Mouse (Mus musculus) bone marrow, adult 2 months (tissue): ENCODE measurements around the gene Olfr930. TPM values are rescaled to one million over a fixed set of nuclear protein-coding genes. Genes with fewer than 3 reads are reported as not detected.

Experiments used
- H3K27ac ChIP-seq: fragments of 200-500 bp; 2 replicates; pipeline ENCODE4 v1.5.1; 2012; ENCODE audit warnings: low read depth, mild to moderate bottlenecking, control low read depth, inconsistent platforms, low read length; ENCODE audit not compliant: control insufficient read depth, poor library complexity, insufficient read depth
- H3K4me1 ChIP-seq: fragments of 200-500 bp; 2 replicates; pipeline ENCODE4 v1.6.1; 2011; ENCODE audit warnings: low read length; ENCODE audit not compliant: control insufficient read depth, insufficient read depth
- H3K4me3 ChIP-seq: fragments of 200-500 bp; replicated peaks from 2 replicates; pipeline ENCODE3; 2011; ENCODE audit warnings: mild to moderate bottlenecking, low read depth, low read length, control low read depth; ENCODE audit not compliant: control insufficient read depth
- CTCF ChIP-seq: fragments of 200-500 bp; IDR thresholded peaks from 2 replicates; pipeline ENCODE4 v1.5.1; 2011; ENCODE audit warnings: low read length, control low read depth; ENCODE audit not compliant: control insufficient read depth, insufficient read depth
- POLR2A ChIP-seq: fragments of 200-500 bp; IDR thresholded peaks from 2 replicates; pipeline ENCODE4 v1.6.1; 2011; ENCODE audit warnings: low read depth, mild to moderate bottlenecking, control low read depth, low read length, borderline replicate concordance; ENCODE audit not compliant: control insufficient read depth
- WGBS: fragments of 180-500 bp; shearing (Covaris S2); methylation state at CpG from one replicate; pipeline ENCODE4 v1.1.7; 2018; 5-methylcytosine and 5-hydroxymethylcytosine counted together
- polyA plus RNA-seq: library from polyadenylated mRNA; stranded (reverse); fragments of >200 nt; gene quantifications from 2 replicates; pipeline ENCODE4 v1.2.4, GENCODE M21; 2011; ENCODE audit warnings: low replicate concordance; ENCODE audit not compliant: missing spikeins, insufficient read depth, insufficient read length

The Olfr930 gene
- not detected in 2 replicates for polyA plus RNA-seq

DNA sequence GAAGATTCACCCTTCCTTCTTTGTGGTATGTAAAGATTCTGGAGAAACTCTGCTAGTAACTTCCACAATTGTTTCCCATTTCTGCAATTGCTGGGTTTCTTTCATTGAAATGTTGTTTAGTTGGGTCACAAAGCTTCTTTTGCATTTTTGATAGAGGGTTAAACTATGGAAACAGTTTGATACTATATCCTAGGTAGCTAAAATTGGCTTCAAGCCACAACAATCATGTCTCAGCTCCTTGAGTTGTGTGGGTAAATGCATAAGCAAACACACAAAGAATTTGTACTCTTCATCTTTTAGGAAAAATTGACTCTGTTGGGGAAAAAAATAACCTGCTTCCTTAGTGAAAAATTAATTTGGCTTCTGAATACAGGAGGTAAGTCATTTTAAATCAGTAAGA is at the start of gene Olfr930:
Gene Olfr930, plus strand, starts transcription at position 301 of the 400 bp plus-strand sequence.
- H3K4me1 ChIP-seq = no peaks in the 10 kb centered on the region
- H3K4me3 ChIP-seq = no peak within 1 kb of the TSS
- TF ChIP-seq CTCF = no peak
- TF ChIP-seq POLR2A = no peak
- no peak within 1 kb of the TSS for H3K27ac ChIP-seq

DNA sequence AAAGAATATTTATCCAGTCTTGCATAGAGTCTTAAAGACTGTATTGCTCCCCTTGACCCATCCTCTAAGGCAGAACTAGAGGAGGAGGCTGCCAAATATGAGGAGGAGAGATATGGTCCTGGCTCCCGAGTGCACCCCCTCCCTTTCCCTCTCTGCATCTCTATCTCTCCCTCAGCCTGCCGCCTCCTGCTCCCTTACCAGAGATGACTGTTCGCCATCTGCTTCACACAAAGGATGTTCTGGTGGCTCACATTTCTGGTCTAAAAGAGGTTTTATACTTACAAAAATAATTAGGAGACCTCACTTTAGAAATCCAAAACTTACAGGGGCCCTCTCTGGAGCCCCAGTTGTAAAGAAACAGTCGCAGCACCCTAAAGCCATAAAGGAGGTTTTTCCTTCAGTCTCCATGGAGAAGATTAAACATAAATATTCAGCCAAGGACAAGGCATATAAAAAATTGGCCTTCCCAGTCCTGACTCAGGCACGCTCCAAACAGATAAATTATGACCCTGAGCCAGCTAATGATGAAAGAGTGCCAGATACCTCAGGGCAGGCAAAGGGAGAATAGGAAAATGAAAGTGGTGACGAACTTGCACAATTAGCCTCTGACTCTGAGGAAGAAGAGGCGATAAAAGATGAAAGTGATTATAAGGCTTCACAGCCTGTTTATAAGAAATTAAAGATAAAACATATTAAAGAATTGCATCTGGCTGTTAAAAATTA is 24.0 kb downstream of the Olfr930 start:
- H3K4me1 ChIP-seq = no peaks in the 10 kb centered on the region
- WGBS = 67% methylated on average over 7 of the region's 7 CpGs
- TF ChIP-seq CTCF = no peak
- no peak for TF ChIP-seq POLR2A
- no peak overlapping the region for H3K27ac ChIP-seq
- no peak overlapping the region for H3K4me3 ChIP-seq

DNA sequence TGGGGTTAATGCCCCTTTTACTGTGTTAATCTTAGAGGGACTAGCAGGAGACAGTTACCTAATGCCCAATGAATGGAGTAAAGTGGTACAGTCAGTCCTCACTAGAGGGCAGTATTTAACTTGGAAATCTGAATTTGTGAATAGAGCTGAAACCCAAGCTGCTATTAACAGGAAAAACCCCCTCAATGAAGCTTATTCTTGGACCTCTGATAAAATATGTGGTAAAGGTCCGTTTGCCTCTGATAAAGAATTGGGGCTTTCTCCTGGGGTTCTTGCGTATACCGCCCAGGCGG is 24.5 kb downstream of the Olfr930 start:
- 76% methylated on average over 4 of the region's 4 CpGs for WGBS
- H3K27ac ChIP-seq = no peak overlapping the region
- TF ChIP-seq CTCF (no peak), POLR2A (no peak)
- no peak overlapping the region for H3K4me3 ChIP-seq
- H3K4me1 ChIP-seq = no peaks in the 10 kb centered on the region

DNA sequence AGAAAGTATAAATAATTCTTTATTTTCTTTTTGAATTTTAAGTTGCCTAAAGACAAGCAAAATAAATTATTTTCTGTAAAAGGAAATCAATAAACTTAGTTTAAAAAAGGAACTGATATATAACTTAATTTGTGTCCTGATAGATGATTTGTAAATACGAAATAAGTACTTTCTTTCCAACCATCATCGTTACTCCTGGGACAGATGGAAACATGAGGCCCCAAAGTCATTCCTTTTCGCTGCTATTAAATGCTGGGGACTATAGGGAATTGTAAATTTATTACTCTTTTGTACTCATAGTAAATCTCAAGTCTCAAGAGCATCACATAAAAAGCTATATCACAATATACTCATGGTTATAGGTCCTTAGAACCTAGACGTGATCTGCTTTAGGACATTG is 42.4 kb downstream of the Olfr930 start, which contains the start of gene Olfr933:
Gene Olfr933, plus strand, starts transcription at position 301 of the 400 bp plus-strand sequence.
- H3K4me3 ChIP-seq = no peak within 1 kb of the TSS
- 72% methylated on average over 4 of the region's 4 CpGs for WGBS
- H3K27ac ChIP-seq = no peak within 1 kb of the TSS
- TF ChIP-seq POLR2A = no peak
- no peak for TF ChIP-seq CTCF
- no peaks in the 10 kb centered on the region for H3K4me1 ChIP-seq

Other genes starting within 250 kb of the Olfr930 start
- not detected in 2 replicates for gene Olfr919, start 226.1 kb upstream of the Olfr930 start, polyA plus RNA-seq
- gene Vwa5a, start 211.5 kb upstream of the Olfr930 start, polyA plus RNA-seq = 6.4 and 8.9 TPM in 2 replicates
- gene Olfr920, start 177.5 kb upstream of the Olfr930 start, polyA plus RNA-seq = not detected in 2 replicates
- not detected in 2 replicates for gene Olfr921, start 156.7 kb upstream of the Olfr930 start, polyA plus RNA-seq
- not detected in 2 replicates for gene Olfr922, start 115.2 kb upstream of the Olfr930 start, polyA plus RNA-seq
- gene Olfr923, start 103.3 kb upstream of the Olfr930 start, polyA plus RNA-seq = not detected in 2 replicates
- gene Olfr924, start 85.4 kb upstream of the Olfr930 start, polyA plus RNA-seq = not detected in 2 replicates
- not detected in 2 replicates for gene Olfr26, start 74.7 kb upstream of the Olfr930 start, polyA plus RNA-seq
- gene Olfr926, start 52.7 kb upstream of the Olfr930 start, polyA plus RNA-seq = not detected in 2 replicates
- not detected in 2 replicates for gene Olfr933, start 42.5 kb downstream of the Olfr930 start, polyA plus RNA-seq
- gene Olfr934, start 58.5 kb downstream of the Olfr930 start, polyA plus RNA-seq = not detected in 2 replicates
- not detected in 2 replicates for gene Olfr935, start 69.9 kb downstream of the Olfr930 start, polyA plus RNA-seq
- gene Olfr146, start 93.6 kb downstream of the Olfr930 start, polyA plus RNA-seq = not detected in 2 replicates
- not detected in 2 replicates for gene Olfr937, start 135.1 kb downstream of the Olfr930 start, polyA plus RNA-seq
- not detected in 2 replicates for gene Olfr938, start 149.1 kb downstream of the Olfr930 start, polyA plus RNA-seq
- not detected in 2 replicates for gene Olfr27, start 198.3 kb downstream of the Olfr930 start, polyA plus RNA-seq
- gene Olfr943, start 236.5 kb downstream of the Olfr930 start, polyA plus RNA-seq = not detected in 2 replicates